Mouse (Mus musculus) testis, postnatal 10 days (tissue): Measurements from ENCODE around the gene Trim2.

Experiments used
- DNase-seq: peaks from one replicate; pipeline ENCODE4 v3.0.0; 2021; ENCODE audit warnings: low spot score

Trim2 gene

DNA sequence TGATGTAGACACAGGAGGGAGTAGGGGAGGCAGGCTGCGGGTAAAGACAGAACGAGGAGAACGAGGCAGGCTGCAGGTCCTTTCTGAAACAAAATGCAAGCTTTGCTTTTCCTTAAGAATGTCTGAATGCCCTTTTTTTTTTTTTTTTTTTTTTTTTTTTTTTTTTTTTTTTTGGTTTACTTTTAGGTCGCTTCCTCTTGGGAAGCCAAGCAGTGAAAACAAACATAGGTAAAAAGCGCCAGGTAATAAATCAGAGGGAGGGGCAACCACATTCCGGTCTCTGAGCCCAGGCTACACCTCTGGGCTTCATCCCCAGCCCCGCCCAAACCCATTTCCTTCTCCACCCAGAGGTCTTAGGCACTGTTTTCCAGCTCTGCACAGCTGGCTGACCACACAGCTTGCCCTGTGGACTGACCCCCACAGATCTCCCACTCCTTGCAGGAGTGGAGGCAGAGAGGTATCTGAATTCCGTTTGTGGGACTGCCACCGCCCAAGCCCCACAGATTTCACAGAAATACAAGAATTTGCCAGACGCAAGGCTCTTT lies 117.0 kb downstream of the Trim2 start:
- no peak for DNase-seq

DNA sequence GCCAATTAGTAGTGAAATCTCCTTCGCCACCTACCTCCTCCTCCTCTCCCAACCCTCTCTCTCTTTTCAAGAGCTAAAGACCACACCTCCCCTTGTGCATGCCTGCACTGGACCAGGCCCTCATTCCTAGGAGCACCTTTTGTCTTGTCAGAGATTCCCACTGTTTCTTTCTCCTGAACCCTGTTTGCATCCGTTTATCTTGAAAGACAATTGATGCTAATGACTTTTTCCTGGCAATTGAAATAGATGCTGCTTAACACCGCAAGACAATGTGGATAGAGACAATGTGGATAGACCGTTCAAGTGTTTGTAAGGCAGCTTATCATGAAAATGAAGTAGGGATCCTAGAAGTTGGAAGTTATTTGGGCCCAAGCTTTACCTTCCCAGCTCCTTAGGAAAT lies 125.0 kb downstream of the Trim2 start:
- no peak for DNase-seq

DNA sequence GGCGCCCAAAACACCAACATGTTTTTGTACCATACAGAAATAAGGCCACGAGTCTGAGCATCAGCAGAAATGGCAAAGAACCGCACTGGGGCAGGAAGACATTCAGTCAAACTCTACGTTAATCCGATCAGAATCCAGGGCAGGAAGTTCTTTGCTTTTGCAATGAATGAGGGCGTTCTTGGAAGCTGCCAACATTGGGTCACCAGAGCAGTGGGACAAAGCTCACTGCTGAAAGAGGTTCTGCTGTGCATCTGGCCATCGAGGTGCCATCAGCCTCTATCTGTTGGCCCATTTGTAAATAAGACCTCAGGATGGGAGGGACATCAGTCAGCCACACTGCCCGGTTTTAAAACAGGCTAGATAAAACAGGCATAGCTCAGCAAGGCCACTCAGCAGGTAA lies 125.6 kb downstream of the Trim2 start:
- no peak for DNase-seq

DNA sequence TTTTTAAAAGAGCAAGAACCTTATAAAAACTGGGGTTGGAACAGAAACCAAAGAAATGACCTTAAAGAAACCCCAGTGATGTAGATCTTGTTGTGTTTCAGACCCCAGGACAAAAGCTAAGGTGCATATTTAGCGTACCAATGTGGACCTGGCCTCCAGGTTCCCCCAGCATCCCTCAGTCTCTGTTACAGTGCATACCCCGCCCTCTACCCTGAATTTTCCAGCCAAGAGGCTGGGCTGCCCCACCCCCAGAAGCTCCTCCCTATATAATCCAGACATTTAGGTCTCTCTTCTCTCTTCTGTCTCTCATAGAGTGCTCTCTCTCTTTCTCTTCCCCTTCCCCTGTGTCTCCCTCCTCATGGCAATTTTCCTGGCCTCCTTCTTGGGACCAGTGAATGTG lies 126.4 kb downstream of the Trim2 start:
- no peak for DNase-seq

DNA sequence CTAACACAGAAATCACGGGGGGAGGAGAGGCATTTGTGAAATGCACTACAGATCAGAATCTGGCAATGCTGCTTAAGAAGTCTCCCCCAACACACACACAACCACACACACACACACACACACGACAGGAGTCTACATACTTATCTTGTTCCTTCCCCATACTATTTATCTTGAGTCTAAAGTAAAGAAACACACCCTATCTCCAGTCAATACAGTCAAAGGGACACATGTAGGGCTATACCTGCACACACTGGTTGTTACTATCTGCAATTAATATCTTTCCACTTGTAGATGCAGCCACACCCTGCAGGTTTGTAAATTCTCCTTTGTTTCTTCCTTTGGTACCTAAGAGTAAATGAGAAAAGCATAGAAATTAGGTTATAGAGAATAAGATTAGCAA lies 128.8 kb downstream of the Trim2 start:
- DNase-seq: no peak

DNA sequence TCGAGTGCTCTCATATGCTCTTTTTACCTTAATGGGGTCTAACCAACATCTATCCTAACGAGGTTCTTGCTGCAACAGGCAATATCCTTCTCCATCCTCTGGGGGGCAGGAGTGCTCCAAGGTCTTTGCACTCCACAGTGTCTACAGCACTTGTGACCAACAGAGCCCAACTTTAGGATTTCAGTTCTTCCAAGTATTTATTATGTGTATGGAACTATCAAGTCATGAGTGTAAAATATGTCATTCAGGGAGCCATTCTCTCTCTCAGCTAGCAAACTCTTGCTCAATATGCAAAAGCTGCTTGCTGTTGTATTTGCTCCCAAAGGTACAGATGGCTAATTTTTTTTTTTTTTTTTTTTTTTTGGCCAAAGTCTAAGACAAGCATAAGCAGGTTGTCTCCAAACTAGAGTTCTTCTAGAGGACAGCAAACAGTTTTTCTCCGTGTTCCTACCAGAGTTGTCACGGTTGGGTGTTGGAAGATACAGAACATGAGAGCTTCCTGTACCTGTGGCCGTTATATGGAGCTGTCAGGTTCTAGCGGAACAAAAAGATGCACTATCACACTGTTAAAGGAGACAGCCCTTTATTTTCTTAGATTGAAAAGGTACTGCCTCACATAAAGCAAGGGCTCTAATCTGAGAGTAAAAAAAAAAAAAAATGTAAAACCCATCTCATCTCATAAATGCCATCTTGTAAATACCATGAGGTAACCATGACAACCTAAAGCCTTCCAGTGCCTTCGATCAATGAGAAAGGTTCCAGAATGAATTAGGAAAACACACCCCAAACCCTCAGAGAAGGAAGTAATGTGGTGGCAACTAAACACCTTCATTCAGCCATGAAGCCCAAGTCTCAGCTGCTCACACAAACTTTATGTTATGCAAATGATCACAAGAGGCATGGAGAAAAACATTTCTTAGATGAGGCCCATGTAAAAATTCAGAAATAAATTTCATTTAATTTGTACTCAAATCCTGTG lies 131.1 kb downstream of the Trim2 start:
- DNase-seq: peak; percentile 84

DNA sequence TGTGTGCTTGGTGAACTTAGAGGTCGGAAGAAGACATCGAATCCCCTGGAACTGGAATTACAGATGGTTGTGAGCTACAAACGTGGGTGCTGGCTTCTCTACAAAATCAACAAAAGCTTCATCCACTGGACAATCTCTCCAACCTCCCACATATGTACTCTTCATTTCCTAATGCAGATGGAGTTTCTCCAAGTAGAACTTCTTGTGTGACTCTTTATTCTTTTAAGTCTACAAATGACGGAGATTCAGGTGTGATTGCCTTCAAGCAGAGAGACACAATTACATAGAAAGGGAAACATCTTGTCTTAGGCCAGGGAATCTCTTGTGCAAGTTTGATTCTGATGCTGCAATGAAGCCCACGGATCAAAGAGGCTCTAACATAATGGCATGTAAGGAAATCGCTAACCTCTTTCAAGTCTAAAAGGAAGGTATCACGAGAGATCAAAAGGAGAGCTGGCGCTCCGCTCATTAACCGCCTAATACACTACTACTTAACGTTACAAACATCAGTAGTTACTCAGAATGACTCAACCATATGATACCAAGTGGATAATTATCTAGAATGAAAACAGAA lies 133.0 kb downstream of the Trim2 start, which contains the start of gene Gm6525:
TSS of gene Gm6525 (plus strand) at position 524 of the 574 bp plus-strand sequence.
- no peak for DNase-seq

DNA sequence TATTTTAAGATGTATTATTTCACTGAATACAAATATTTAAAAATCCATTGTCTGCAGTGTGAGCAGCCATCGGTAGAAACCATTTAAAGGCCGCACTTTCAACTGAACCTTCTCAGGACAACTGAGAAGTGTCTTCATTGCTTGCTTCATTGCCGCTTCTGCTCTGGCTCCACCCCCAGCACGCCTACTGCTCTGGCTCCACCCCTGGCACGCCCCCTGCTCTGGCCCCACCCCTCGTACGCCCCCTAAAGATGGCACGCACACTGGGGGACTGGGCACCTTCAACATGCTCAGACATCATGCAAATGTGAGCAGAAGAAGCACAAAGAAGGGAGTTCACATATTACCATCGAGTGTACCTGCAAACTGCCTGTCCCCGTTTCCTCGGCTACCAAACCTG lies 134.3 kb downstream of the Trim2 start:
- peak; percentile 48 for DNase-seq

DNA sequence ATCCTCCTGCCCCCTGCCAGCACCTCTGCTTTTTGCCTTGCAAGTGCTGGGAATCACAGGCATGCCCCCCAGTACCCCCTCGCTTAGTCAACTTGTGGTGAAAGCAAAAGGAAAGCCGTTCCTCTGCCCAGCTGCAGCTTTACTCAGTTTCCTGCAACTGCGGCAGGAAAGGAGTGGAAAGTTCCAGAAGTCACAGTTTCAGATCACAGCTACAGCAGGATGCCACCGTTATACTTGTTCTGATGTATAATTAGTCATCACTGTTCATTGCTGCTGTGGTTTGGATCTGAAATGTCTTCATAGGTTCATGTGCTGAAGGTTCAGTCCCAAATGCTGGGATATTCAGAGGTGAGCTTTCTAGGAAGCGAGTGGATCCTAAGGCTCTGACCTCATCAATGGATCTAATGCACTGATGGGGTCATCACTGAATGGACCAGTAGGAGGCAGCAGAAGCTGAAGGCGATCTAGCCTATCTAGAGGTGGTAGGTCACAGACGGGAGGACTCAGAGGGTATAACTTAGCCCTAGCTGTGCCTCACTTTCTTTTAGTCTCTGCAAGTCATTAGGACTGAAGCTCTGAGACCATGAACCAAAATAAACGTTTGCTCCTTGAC lies 137.2 kb downstream of the Trim2 start:
- DNase-seq: peak; percentile 27

DNA sequence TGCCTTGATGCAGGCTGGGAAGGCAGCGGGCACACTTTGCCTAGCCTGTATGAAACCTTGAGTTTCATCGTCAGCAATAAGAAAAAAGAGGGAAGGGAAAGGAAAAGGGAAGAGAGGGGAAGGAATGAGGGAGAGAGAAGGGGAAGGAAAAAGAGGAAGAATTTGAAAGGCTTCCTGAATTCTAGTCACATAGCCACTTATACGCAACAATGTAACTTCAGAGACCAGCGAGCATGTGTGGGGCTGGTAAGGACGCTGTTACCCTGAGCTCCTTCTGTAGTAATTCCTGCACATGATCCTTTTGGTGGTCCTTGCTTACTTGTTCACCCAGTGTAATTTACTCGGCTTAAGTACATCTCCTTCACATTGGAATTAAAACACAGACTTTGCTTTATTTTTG lies 137.7 kb downstream of the Trim2 start:
- peak; percentile 17 for DNase-seq

DNA sequence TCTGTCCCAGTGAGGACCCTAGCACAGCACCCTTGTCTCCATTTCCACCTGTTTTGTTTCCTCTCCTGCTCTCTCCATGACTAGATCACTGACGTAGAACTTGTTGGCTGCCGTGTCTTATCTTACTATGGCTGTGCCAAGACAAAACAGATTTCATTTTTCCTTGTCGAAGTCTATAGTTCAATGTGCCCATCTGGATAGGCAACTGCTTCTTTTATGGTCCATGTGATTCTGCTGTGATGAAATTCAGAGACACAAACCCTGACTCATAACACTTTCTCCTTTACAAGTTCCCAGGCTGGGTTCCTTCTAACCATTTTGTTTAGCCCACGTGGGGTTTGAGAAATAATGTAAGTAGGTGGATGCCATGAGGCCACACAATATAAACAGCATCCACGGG lies 140.6 kb downstream of the Trim2 start:
- DNase-seq: no peak

DNA sequence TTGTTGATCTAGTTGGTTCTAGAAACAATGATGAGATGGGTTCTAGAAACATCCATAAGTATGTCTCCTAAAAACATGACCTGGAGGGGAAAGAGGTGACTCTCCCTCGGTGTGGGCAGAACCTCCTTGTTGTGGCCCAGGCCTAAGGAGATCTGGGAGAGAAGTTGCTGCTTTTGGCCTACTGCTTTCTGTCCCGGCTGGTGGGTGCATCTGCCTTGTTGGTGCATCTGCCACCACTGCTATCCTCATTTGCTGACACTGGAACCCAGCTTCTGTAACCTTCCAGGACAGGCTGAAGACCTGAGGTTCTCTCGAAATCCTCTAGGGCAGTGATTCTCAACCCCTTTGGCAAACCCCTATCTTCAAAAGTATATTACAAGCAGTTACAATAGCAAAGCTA lies 141.3 kb downstream of the Trim2 start:
- DNase-seq: peak; percentile 19

DNA sequence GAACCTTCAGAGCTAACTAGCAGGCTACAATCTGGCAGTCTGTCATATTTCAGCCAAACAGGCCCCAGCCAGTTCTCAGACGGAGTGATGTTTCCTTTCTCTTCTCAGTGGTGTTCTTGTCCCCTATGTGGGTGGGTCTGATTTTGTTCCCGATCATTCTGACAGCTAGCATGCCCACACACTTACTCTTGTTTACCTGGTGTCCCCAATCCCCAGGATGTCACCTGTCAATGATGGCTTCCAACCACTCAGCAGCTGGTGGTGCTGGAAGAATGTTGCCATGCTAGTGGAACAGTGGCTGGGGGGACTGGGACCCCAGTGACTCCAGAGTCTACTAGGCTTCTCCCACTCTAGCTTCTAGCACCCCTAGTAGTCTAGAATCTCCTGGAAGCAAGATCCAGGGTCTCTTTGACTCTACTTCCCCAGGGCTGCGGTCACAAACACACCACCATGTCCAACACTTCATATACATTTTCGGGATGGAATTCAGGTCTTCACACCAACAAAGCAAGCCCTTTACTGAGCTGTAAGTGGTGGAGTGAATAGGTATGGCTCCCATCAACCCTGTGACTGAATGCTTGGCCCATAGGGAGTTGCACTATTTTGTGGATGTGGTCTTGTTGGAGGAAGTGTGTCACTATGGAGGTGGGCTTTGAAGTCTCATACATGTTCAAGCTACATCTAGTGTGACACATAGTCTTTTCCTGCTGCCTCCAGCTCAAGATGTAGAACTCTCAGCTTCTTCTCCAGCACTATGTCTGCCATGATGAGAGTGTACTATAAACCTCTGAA lies 148.9 kb downstream of the Trim2 start:
- no peak for DNase-seq

DNA sequence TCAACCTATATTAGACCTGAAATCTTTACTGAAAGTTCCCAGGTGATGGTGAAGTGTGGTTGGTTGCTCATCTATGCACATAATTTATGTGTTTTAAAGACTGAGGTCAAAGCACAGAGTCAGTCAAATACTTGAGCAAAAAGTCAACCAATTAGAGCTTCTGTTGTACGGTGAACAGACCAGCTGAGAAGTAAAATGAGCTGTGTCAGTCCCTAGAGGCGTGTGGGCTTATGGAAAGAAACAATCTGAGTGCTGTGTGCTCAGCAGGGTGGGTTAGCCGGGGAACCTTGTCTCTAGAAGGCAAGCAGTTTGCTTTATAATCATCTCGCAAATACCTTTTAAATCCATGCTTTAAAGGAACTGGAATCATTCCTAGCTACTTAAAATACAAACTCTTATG lies 149.7 kb downstream of the Trim2 start:
- no peak for DNase-seq

DNA sequence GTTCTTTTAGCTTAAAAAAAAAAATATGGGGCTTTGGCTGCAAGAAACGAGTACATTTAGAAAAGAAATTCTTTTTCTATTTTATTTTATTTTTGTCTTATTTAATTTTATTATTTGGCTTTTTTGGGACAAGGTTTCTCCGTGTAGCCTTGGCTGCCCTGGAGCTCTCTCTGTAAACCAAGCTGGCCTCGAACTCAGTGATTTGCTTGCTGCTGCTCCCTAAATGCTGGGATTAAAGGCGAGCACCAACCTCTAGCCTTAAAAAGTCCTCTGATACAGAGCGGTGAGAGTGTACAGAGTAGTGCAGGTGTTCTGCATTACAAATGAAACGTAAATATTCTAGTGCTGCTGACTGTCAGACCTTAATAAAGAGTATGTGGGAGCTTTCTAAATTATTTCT lies 150.6 kb downstream of the Trim2 start:
- no peak for DNase-seq

DNA sequence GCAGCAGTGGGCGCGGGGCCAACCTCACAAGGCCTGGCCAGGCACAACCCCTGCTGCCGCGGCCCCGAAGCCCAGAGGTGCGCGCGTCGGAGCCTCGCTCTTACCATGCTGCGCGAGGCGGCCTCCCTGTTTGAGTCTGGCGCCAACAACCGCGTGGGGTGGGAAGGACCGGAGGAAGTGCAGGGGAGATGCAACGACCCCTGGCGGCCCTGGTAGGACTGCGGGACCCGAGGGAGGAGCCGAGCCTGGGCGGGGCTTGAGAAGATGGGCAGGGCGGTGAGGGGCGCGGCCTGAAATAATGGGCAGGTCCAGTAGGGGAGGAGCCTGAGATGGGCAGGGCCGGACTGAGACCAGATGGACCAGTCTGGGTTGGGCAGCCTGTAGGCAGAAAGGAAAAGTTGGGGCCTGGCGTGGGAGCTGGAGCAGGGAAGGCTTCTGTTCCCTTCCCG lies 151.1 kb downstream of the Trim2 start, which contains the start of gene Mnd1:
TSS of gene Mnd1 (minus strand) at position 229 of the 449 bp plus-strand sequence.
- peak; percentile 99 for DNase-seq

DNA sequence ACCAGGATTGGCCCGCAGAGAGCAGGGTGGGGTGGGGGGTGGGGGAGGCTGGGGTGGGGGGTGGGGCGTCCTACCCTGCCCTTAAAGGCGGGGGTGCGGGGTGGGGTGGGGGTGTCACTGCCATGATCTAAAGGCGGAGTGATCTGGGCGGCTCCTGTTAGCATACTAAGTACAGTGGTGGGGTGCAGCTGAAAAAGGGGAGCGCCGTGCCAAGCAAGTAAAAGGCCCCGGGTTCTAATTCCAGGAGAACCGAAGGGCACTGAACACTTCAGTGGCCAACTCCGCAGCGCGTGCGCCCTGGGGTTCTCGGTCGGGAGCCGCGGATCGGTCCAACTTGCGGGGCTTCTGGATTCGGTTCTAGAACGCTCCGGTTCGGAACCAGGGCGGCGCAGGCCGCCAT lies 151.5 kb downstream of the Trim2 start:
- DNase-seq: no peak

DNA sequence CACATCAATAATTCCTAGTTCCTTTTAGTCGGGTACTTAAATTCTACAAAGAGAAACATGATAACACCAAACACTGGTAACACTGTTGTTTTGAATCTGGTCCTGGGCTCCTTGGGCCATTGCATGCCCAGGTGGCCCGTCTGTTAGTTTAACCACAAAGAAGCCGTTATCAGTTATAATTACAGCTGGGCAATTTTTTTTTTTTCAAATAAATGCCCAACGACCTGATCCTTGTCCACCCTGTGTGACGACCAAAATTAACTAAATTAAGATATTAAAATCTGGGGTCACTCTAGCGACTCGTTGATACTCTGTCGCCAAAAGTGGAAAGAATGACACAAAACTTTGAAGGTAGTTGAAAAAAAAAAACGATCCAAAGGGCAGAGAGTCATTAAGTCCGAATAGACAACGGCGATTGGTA lies 151.9 kb downstream of the Trim2 start:
- DNase-seq: no peak

DNA sequence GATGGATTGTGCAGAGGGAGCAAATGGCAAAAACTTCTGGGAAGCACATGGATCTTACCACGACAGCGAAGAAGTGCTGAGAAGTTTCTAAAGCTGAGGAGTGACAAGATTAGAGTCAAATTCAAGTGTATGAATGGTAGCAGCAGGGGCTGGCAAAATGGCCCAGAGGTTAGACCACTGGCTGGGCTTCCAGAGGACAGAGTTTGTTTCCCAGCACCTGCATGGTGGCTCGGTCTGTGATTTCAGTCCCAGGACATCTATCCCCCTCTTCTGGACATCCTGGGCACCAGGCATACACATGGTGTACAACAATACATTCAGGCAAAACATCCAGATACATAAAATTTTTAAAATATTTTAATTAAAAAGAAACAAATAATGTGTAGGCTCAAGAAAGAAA lies 156.8 kb downstream of the Trim2 start:
- no peak for DNase-seq

DNA sequence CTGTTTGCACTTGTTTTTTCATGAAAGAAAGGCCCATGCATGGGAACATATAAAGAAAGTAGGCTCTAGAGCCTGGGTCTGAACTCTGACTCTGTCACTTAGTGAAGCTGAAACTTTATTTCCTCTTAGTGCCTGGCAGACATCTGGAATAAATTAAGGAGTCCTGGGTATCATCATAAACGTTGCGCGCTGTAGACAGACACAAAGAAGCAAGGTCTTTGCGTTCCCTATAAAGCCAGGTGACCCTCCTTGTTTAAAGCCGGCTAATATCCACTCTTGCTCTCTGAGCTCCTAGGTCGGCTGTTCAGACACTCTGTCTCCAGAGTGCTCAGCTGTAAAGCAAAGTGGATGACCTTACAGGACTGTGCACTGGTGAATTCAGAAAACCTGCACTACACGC lies 165.7 kb downstream of the Trim2 start:
- DNase-seq: no peak

DNA sequence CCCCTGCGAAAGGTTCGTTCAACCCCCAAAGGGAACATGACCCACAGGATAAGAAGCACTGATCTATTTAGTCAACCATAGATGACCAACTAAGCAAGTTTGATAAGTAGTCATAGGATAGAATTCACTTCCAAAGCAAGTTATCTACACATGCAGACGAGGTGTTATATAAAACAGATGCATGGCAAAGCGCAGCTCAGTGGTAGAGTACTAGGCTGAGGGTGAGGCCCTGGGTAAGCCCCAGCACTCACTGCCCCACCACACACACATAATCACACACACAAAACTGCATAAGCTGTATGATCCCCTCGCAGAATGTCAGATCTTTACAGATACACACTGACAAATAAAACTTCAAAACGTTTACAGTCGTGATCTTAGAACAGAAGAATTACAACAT lies 170.2 kb downstream of the Trim2 start:
- no peak for DNase-seq

DNA sequence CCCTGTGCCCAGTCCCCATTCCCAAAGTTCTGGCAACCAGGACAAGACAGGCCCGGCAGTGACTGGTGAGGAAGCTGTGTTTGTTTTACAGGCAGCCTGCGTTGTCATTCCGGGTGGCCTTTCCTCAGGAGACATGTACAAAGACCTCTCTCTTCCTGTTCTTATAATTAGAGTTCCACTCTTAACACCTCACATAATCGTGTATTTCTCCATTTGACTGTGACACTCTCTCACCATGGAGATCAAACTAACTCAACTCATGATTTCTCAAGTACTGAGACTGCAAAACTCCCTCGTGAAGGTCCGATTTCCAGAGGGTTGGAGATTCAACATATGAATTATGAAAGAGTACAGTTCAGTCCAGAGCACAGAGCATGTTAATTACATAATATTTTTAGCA lies 170.7 kb downstream of the Trim2 start:
- DNase-seq: no peak
